Mouse (Mus musculus) telencephalon, adult 2 months (tissue): ENCODE data around the gene Serpina1a.
"Not testable (repeated sequence)": the region's sequence is repeated elsewhere in the genome, so short reads cannot be mapped to it uniquely, and the experiment has no call there.

Experiments
- DNase-seq: peaks from one replicate; pipeline ENCODE4 v3.0.0-alpha.2; 2011; ENCODE audit warnings: low read depth, low spot score

Gene Serpina1a

GRCm38 (mm10) chr12:103863101-103863974 lies at the start of gene Serpina1a:
Serpina1a (minus strand) TSS chr12:103863562.
- not testable (repeated sequence) for DNase-seq

- not testable (repeated sequence) for DNase-seq
Observed at GRCm38 (mm10) chr12:103909181-103909580, 45.8 kb upstream of the Serpina1a start.

GRCm38 (mm10) chr12:103907746-103908145 lies 44.4 kb upstream of the Serpina1a start:
- not testable (repeated sequence) for DNase-seq

- not testable (repeated sequence) for DNase-seq
Observed at GRCm38 (mm10) chr12:103904837-103905340, 41.5 kb upstream of the Serpina1a start, which contains the start of gene Serpina1c. Serpina1c (minus strand) TSS chr12:103904887.

GRCm38 (mm10) chr12:103901929-103902328 lies 38.6 kb upstream of the Serpina1a start:
- DNase-seq, result not testable (repeated sequence)

GRCm38 (mm10) chr12:103866873-103867272 lies 3.5 kb upstream of the Serpina1a start:
- DNase-seq, result not testable (repeated sequence)

- no peak for DNase-seq
Observed at GRCm38 (mm10) chr12:103860976-103861375, 2.4 kb downstream of the Serpina1a start.

GRCm38 (mm10) chr12:103860571-103860970 lies 2.8 kb downstream of the Serpina1a start:
- DNase-seq, result not testable (repeated sequence)

GRCm38 (mm10) chr12:103859584-103859983 lies 3.8 kb downstream of the Serpina1a start:
- not testable (repeated sequence) for DNase-seq

GRCm38 (mm10) chr12:103853032-103853431 lies 10.3 kb downstream of the Serpina1a start:
- not testable (repeated sequence) for DNase-seq

GRCm38 (mm10) chr12:103830273-103830672 lies 33.1 kb downstream of the Serpina1a start, which contains the start of gene Serpina1b:
Serpina1b (minus strand) TSS chr12:103830373.
- DNase-seq, result not testable (repeated sequence)

- DNase-seq, result not testable (repeated sequence)
Observed at GRCm38 (mm10) chr12:103827661-103828372, 35.5 kb downstream of the Serpina1a start.

GRCm38 (mm10) chr12:103823826-103824225 lies 39.5 kb downstream of the Serpina1a start:
- not testable (repeated sequence) for DNase-seq
